Mouse (Mus musculus) E14TG2a.4 (cell line): ENCODE results near the gene Eddm3b.

Experiments used
- H3K27me3 ChIP-seq: 2 replicates; pipeline ENCODE4 v1.6.1; 2014; ENCODE audit warnings: low read length, control low read depth; ENCODE audit not compliant: insufficient read depth
- H3K36me3 ChIP-seq: 2 replicates; pipeline ENCODE4 v1.6.1; 2014; ENCODE audit warnings: low read length, control low read depth; ENCODE audit not compliant: insufficient read depth
- H3K4me1 ChIP-seq: replicated peaks from 2 replicates; pipeline ENCODE4 v1.6.1; 2014; ENCODE audit warnings: low read depth, low read length, control low read depth
- H3K4me3 ChIP-seq: replicated peaks from 2 replicates; pipeline ENCODE4 v1.5.1; 2014; ENCODE audit warnings: mild to moderate bottlenecking, low read length
- H3K9me3 ChIP-seq: 2 replicates; pipeline ENCODE4 v1.6.1; 2014; ENCODE audit warnings: low read length, control low read depth
- CTCF ChIP-seq: conservative IDR thresholded peaks from 2 replicates; pipeline ENCODE4 v1.5.1; 2014; ENCODE audit warnings: low read length
- NANOG ChIP-seq: IDR thresholded peaks from 2 replicates; pipeline ENCODE4 v1.6.1; 2014; ENCODE audit warnings: borderline replicate concordance, low read length, mixed read lengths
- POU5F1 ChIP-seq: IDR thresholded peaks from 2 replicates; pipeline ENCODE4 v1.6.1; 2014; ENCODE audit warnings: low read length, borderline replicate concordance

Eddm3b gene

GRCm38 (mm10) chr14:51113916-51114560, at the start of gene Eddm3b:
Gene Eddm3b, plus strand, starts transcription at chr14:51114426.
- Histone ChIP-seq H3K27me3 (no peaks in the 10 kb centered on the region), H3K4me3 (no peak within 1 kb of the TSS), H3K9me3 (peaks cover 7% of the 10 kb centered on the region; the same call in 1 of the 2 replicates), H3K4me1 (no peaks in the 10 kb centered on the region), H3K36me3 (no peaks in the 10 kb centered on the region)
- TF ChIP-seq POU5F1 (no peak), NANOG (no peak), CTCF (no peak)

DNA sequence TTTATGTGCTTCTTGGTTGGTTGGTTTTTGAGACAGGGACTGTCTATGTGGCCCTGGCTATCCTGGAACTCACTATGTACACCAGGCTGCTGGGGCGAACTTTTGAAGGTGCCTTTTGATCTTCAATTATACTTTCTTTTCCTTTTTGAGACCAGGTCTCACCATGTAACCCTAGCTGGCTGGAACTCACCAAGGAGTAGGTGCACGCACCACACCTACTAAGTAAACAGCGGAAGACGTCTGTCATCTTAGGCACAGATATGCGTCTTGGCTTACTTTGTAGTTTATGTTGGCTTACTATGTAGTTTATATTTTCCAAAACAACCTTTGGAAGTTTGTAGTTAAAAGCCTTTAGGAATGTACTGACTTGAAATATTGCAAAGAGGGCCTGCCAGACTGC, 45.3 kb upstream of the Eddm3b start:
- peaks cover 27% of the 10 kb centered on the region for H3K4me1 ChIP-seq
- no peaks in the 10 kb centered on the region for H3K36me3 ChIP-seq
- no peak for TF ChIP-seq NANOG
- no peak for TF ChIP-seq CTCF
- no peak for TF ChIP-seq POU5F1
- no peaks in the 10 kb centered on the region for H3K9me3 ChIP-seq
- H3K27me3 ChIP-seq = no peaks in the 10 kb centered on the region
- no peak overlapping the region for H3K4me3 ChIP-seq

GRCm38 (mm10) chr14:51069617-51070016, 44.6 kb upstream of the Eddm3b start:
- Histone ChIP-seq H3K4me1 (peaks cover 27% of the 10 kb centered on the region), H3K27me3 (0 out of 2 replicates have a peak, but pooled peaks cover 3% of the 10 kb centered on the region), H3K4me3 (no peak overlapping the region), H3K36me3 (no peaks in the 10 kb centered on the region), H3K9me3 (no peaks in the 10 kb centered on the region)
- no peak for TF ChIP-seq NANOG
- TF ChIP-seq CTCF = peak; percentile 54
- no peak for TF ChIP-seq POU5F1

DNA sequence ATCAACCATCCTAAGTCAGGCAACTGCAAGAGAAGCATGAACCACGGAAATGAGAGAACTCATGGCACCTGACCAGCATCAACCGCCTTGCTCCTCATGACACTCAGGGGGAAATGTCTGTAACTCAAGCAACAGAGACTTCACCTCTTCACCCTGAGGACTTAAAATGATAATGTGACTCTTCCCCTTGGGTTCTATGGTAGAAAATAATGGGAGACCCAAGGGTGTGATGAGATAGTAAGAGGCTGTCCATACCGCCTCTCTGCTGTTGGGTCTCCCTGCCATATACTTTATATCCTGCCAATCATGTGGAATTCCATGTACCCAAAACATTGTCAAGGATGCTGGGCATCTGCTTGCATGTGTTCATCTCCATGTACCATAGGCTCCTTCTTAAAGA, 39.9 kb upstream of the Eddm3b start, which contains the start of gene Olfr750:
Gene Olfr750 (minus strand): TSS at position 101 of the 400 bp plus-strand sequence.
- Histone ChIP-seq H3K36me3 (no peaks in the 10 kb centered on the region), H3K9me3 (no peaks in the 10 kb centered on the region), H3K4me3 (no peak within 1 kb of the TSS), H3K27me3 (peaks cover 6% of the 10 kb centered on the region; the same call in 1 of the 2 replicates), H3K4me1 (peaks cover 12% of the 10 kb centered on the region; the same call in 1 of the 2 replicates)
- TF ChIP-seq NANOG = no peak
- no peak for TF ChIP-seq POU5F1
- TF ChIP-seq CTCF = no peak

DNA sequence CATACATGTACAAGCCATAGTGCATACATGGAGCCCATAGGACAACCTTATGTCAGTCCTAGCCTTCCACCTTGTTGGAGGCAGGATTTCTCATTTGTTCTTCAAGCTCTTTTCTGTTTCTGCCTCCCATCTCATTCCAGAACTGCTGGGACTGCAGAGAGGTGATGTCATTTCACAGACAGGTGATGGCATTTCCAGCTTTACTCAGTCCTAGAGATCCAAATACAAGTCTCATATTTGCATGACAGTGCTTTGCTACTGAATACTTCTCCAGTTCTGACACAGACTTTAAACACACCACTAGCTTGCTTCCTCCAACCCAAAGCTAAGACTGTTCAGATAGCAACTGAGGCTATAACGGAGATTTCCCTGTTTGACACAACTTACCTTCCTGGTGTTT, 35.0 kb upstream of the Eddm3b start:
- H3K4me3 ChIP-seq = no peak overlapping the region
- no peaks in the 10 kb centered on the region for H3K36me3 ChIP-seq
- H3K4me1 ChIP-seq = peaks cover 22% of the 10 kb centered on the region
- H3K27me3 ChIP-seq = peaks cover 25% of the 10 kb centered on the region
- TF ChIP-seq NANOG (no peak), POU5F1 (no peak), CTCF (no peak)
- no peaks in the 10 kb centered on the region for H3K9me3 ChIP-seq

- Histone ChIP-seq H3K4me1 (peaks cover 27% of the 10 kb centered on the region), H3K9me3 (no peaks in the 10 kb centered on the region), H3K4me3 (no peak overlapping the region), H3K27me3 (peaks cover 27% of the 10 kb centered on the region), H3K36me3 (no peaks in the 10 kb centered on the region)
- no peak for TF ChIP-seq CTCF
- TF ChIP-seq NANOG = no peak
- TF ChIP-seq POU5F1 = no peak
Observed at GRCm38 (mm10) chr14:51081035-51081434, 33.2 kb upstream of the Eddm3b start.

DNA sequence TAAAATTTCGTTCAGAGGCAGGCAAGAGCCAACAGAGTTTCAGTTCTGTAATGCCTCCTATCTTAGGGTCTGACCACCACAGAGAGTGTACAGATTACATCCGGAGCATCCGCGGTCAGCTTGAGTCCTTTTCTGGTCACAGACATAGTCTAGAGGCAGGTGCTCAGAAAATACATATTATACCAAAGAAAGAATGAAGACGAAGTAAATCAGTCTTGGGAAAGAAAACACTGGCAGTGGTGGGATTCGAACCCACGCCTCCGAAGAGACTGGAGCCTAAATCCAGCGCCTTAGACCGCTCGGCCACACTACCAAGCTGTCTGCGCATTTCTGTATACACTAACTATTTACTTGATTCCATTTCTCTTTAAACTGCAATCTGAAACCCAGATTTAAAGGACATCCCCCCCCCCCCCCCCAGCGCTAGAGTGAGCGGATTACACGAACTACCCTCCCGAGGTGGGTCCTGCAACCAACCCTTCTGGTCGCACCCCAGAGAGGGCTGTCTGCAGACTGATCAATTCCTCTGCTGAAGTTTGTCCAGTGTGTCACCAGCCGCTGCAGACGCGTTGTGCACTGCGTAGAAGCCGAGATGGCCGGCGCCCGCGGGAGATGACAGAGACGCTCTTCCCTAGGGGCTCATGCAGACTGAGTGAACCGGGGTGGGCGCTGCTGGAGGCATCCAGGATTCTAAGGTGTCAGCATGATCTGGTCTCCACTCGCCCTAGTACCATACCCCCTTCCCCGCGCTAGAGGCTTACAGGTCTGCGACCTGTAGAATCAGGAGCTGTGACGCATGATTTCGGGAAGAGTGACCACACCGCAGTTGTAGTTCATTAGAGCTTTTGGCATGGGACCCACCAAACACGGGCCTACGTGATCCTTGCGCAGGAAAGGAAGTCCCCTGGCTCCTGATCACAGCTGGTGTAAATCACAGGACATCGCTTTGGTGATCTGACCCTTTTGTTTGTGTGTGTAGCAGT, 31.3 kb upstream of the Eddm3b start:
- peaks cover 27% of the 10 kb centered on the region for H3K27me3 ChIP-seq
- H3K4me3 ChIP-seq = peak overlapping the region; percentile 81
- no peaks in the 10 kb centered on the region for H3K9me3 ChIP-seq
- H3K4me1 ChIP-seq = peaks cover 33% of the 10 kb centered on the region
- no peaks in the 10 kb centered on the region for H3K36me3 ChIP-seq
- TF ChIP-seq POU5F1 (no peak), NANOG (no peak), CTCF (no peak)

DNA sequence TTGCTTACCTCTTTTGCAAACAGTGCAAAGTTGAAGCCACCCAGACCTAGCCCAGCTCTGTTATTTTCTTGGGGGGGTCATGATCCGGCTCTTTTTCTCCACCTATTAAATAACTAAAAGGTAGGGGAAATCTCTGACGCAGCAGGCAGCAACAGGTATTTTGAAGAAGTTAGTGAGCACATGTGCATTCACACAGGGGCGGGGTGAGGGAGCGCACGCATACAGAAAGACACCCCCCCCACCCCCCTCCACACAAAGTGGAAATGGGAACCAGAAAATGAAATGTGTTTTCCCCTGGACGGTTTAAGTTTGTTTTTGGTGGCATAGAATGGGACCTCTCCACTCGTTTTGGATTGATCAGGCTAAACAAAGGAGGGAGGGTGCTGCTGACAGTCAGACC, 30.4 kb upstream of the Eddm3b start:
- H3K36me3 ChIP-seq = no peaks in the 10 kb centered on the region
- H3K4me1 ChIP-seq = peaks cover 33% of the 10 kb centered on the region
- peak overlapping the region; percentile 81 for H3K4me3 ChIP-seq
- H3K27me3 ChIP-seq = peaks cover 27% of the 10 kb centered on the region
- TF ChIP-seq POU5F1 (no peak), NANOG (no peak), CTCF (no peak)
- H3K9me3 ChIP-seq = no peaks in the 10 kb centered on the region
